Mouse (Mus musculus): ENCODE measurements around the gene Zfp467. TPM values are rescaled to one million over a fixed set of nuclear protein-coding genes. Genes with fewer than 3 reads are reported as not detected.

Zfp467 gene
- polyA plus RNA-seq, 1 experiment: 25.4 TPM

DNA sequence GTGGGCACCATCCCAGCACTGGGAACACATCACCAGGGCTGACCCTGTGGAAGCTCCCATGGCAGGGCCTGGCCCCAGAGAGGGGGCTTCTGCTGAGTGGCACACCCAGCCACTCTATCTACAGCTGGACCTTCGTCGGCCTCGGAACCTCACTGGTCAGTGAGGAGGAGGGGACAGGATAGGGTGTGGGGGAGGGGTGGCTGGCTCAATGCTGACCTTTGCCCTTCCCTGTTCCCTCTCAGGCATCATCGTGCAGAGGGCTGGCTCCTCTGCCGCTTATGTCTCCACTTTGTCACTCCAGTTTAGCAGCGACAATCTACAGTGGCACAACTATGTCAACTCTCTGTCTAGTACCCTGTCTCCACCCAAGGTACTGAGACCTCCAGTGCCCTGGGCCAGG, 21.1 kb upstream of the Zfp467 start:
- H3K4me3 ChIP-seq (ENCODE audit: insufficient read depth, low read length): no peak overlapping the region
- TF ChIP-seq POLR2A (IDR thresholded peaks at IDR 0.05; ENCODE audit: extremely low read depth, insufficient read depth, low read length): no peak
- no peak for TF ChIP-seq CTCF (IDR thresholded peaks at IDR 0.05; ENCODE audit: extremely low read depth, insufficient read depth, low read length)
- no peak overlapping the region for H3K27ac ChIP-seq (ENCODE audit: insufficient read depth, low read length)
- peaks cover 3% of the 10 kb centered on the region; the same call in 1 of the 2 replicates for H3K4me1 ChIP-seq (ENCODE audit: control insufficient read depth, insufficient read depth, low read length)

DNA sequence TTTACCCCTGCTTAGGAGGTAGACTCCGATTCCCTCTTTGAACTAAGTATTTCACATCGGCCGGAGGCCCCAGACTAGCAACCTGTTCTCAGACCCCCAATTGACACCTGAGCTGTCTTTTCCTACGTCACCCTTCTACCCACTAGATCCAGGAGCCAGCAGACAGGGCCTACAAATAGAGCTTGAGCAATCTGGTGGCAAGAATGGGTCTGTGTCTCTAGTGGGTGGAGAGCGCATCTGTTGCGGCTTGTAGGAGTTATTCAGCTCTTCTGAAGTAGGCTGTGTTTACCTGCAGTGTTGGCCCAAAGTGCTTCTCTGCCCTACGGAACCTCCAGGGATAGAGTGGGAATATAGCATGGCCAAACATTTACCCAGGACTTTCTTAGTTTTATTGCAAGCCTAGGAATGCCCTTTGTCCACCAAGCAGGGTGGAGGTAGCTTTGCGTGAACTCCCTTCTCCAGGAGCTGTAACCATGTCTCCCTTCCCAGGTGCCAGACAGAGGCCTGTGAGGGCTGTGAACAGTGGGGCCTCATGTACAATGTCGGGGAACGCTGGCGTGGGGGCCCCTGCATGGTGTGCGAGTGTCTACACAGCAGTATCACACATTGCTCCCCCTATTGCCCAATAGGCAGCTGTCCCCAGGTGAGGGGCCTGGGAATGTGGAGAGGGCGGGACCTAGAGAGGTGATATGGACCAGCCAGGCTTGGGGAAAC, 19.5 kb upstream of the Zfp467 start:
- no peak overlapping the region for H3K27ac ChIP-seq (ENCODE audit: insufficient read depth, low read length)
- no peak overlapping the region for H3K4me3 ChIP-seq (ENCODE audit: insufficient read depth, low read length)
- TF ChIP-seq POLR2A (IDR thresholded peaks at IDR 0.05; ENCODE audit: extremely low read depth, insufficient read depth, low read length): no peak
- TF ChIP-seq CTCF (IDR thresholded peaks at IDR 0.05; ENCODE audit: extremely low read depth, insufficient read depth, low read length): no peak
- H3K4me1 ChIP-seq (ENCODE audit: control insufficient read depth, insufficient read depth, low read length): peaks cover 2% of the 10 kb centered on the region; the same call in 1 of the 2 replicates

DNA sequence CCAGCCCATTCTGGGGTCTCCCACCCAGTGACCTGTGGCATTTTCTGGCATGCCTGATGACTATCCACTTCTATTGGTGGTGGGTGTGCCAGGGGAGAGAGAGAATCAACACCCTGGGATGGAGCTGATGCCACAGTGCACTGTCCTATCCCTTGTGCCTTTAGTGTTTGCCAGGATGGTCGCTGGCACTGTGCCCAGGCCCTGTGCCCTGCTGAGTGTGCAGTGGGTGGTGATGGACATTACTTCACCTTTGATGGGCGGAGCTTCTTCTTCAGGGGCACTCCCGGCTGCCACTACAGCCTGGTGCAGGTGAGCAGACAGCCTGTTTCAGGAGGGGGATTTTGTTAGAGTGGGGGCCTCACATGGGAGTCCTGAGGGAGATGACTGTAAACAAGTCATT, 7.1 kb upstream of the Zfp467 start:
- H3K4me1 ChIP-seq (ENCODE audit: control insufficient read depth, insufficient read depth, low read length): no peaks in the 10 kb centered on the region
- no peak overlapping the region for H3K4me3 ChIP-seq (ENCODE audit: insufficient read depth, low read length)
- TF ChIP-seq CTCF (IDR thresholded peaks at IDR 0.05; ENCODE audit: extremely low read depth, insufficient read depth, low read length) (no peak), POLR2A (IDR thresholded peaks at IDR 0.05; ENCODE audit: extremely low read depth, insufficient read depth, low read length) (no peak)
- no peak overlapping the region for H3K27ac ChIP-seq (ENCODE audit: insufficient read depth, low read length)

DNA sequence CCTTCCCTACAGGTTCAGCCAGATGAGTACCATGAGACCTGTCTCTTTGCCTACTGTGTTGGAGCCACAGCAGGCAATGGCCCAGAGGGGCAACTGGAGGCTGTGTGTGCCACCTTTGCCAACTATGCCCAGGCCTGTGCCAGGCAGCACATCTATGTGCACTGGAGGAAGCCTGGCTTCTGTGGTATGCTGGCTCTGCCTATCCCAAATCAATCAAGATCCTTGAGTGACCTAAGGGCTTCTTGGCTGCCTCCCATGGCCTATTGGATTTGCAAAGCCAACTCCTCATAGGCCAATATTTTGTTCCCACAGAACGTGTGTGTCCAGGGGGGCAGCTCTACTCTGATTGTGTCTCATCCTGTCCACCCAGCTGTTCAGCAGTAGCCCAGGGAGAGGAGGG, 6.5 kb upstream of the Zfp467 start:
- H3K4me3 ChIP-seq (ENCODE audit: insufficient read depth, low read length): no peak overlapping the region
- H3K27ac ChIP-seq (ENCODE audit: insufficient read depth, low read length): no peak overlapping the region
- H3K4me1 ChIP-seq (ENCODE audit: control insufficient read depth, insufficient read depth, low read length): no peaks in the 10 kb centered on the region
- TF ChIP-seq POLR2A (IDR thresholded peaks at IDR 0.05; ENCODE audit: extremely low read depth, insufficient read depth, low read length): no peak
- no peak for TF ChIP-seq CTCF (IDR thresholded peaks at IDR 0.05; ENCODE audit: extremely low read depth, insufficient read depth, low read length)

DNA sequence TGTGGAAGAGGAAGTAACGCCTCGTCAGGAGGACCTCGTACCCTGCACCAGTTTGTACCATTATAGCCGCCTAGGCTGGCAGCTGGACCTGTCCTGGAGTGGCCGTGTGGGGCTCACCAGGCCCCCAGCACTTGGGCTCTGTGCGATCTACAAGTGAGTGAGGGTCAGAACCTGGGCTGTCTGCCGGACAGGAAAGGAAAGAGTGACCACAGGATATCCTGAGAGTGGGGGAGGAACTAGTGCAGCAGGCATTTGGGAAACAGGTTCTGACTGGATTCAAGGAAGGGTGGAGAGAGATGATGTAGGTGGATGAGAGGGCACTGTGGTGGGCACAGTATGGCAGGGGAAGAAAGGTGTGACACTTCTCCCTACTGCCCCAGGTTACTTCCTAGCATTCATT, 2.9 kb upstream of the Zfp467 start:
- H3K4me1 ChIP-seq (ENCODE audit: control insufficient read depth, insufficient read depth, low read length): no peaks in the 10 kb centered on the region
- H3K4me3 ChIP-seq (ENCODE audit: insufficient read depth, low read length): no peak overlapping the region
- H3K27ac ChIP-seq (ENCODE audit: insufficient read depth, low read length): no peak overlapping the region
- TF ChIP-seq CTCF (IDR thresholded peaks at IDR 0.05; ENCODE audit: extremely low read depth, insufficient read depth, low read length) (no peak), POLR2A (IDR thresholded peaks at IDR 0.05; ENCODE audit: extremely low read depth, insufficient read depth, low read length) (no peak)

DNA sequence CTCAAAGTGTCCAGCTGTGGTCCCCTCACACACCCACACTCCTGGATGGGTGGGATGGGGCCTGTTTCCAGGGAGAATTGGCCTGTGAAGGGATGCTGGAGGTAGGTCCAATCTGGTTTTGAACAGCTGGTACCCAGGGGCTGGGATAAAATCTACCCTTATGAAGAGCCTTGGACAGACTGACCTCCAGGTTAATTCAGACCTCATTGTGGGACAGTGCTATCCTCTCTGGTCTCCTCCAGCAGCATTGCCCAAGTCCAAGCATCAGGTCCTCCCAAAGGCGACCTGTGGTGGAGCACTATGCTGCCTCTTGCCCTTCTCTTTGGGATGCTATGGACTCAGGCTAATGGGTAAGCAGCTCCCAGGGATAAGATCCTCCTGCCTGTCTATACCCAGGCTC, 2.3 kb upstream of the Zfp467 start, which contains the start of gene Sspo:
TSS of gene Sspo (plus strand) at position 301 of the 400 bp plus-strand sequence.
- H3K4me3 ChIP-seq (ENCODE audit: insufficient read depth, low read length): no peak within 1 kb of the TSS
- no peak for TF ChIP-seq CTCF (IDR thresholded peaks at IDR 0.05; ENCODE audit: extremely low read depth, insufficient read depth, low read length)
- no peak for TF ChIP-seq POLR2A (IDR thresholded peaks at IDR 0.05; ENCODE audit: extremely low read depth, insufficient read depth, low read length)
- H3K27ac ChIP-seq (ENCODE audit: insufficient read depth, low read length): no peak within 1 kb of the TSS
- no peaks in the 10 kb centered on the region for H3K4me1 ChIP-seq (ENCODE audit: control insufficient read depth, insufficient read depth, low read length)

DNA sequence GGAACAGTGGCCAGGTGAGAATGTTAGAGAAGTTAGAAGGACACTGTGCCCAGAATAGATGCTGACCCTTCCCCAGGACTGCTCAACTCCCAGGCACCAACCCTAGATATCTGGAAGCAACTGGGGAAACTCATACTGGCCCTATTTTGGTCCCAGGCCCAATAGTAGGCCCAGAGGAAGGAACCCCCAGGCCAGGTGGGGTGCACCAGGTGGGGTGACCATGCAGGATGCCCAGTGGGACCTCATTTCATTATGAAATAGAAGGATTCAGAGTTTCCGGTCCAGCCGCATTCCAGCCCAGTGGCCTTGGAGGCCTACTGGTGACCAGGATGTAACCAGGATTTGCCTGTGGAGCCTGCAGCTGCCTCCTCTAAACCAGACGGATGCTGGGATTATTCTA, 1.3 kb upstream of the Zfp467 start:
- Histone ChIP-seq H3K4me1 (ENCODE audit: control insufficient read depth, insufficient read depth, low read length) (no peaks in the 10 kb centered on the region), H3K27ac (ENCODE audit: insufficient read depth, low read length) (no peak overlapping the region), H3K4me3 (ENCODE audit: insufficient read depth, low read length) (no peak overlapping the region)
- TF ChIP-seq POLR2A (IDR thresholded peaks at IDR 0.05; ENCODE audit: extremely low read depth, insufficient read depth, low read length) (no peak), CTCF (IDR thresholded peaks at IDR 0.05; ENCODE audit: extremely low read depth, insufficient read depth, low read length) (no peak)

DNA sequence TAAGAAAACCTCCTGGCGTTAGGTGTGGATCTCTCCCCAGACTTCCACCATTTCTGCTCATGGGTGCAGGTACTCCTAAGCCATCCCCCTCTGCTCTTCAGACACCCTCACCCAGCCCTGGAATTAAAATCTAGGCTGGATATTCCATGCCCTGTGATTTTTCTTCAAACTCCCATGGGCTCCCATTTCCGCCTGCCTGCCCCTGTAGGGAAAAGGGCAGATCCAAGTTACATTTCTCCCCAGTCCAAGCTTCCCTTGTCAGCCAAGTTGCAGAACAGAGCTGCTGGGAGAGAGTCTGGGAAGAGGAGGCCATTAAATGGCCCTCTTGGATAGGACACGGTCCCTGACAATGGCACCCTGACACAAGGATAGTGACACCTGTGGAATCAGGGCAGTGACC, 631 bp upstream of the Zfp467 start:
- TF ChIP-seq CTCF (IDR thresholded peaks at IDR 0.05; ENCODE audit: extremely low read depth, insufficient read depth, low read length): no peak
- no peak for TF ChIP-seq POLR2A (IDR thresholded peaks at IDR 0.05; ENCODE audit: extremely low read depth, insufficient read depth, low read length)
- peak overlapping the region; percentile 70; the same call in 1 of the 2 replicates for H3K4me3 ChIP-seq (ENCODE audit: insufficient read depth, low read length)
- H3K4me1 ChIP-seq (ENCODE audit: control insufficient read depth, insufficient read depth, low read length): no peaks in the 10 kb centered on the region
- no peak overlapping the region for H3K27ac ChIP-seq (ENCODE audit: insufficient read depth, low read length)

DNA sequence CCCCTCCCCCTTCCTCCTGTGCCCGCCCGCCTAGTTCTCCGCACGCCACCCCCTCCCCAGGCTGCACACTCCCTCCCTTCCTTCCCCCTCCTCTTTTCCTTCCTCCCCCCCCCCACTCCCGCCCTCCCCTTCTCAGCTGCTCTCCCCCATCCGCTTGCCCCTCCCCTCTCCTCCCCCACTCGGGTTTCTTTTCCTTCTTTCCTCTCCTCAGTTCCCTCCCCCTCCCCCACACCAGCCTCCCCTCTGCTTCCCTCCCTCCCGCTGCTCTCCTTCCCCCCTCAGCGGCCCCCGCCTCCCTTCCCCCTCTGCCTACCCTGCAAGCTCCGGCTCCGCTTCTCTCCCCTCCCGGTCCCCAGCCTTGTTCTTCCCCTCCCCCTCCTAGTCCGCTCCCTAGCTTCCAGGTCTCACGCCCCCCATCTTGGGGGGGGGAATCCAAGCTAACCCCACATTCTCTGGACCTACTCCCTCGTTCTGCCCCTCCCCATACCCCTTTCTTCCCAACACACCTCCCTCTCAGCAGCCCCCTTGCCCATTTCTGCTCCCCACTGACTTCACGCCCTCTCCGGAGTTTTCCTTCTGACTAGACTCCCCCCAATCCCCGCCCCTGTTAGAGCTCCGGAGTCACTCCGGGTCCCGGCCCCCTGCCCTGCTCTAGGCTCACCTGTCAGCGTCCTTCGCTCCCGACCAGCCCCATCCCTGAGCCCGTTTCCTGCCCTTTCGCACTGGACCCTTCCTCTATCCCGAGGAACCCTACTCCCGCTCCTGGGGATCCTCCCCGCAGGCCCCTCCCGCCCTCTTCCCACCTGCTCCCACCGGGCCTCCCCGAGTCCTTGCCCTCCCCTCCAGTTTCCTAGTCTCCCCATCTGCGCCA, 1.1 kb downstream of the Zfp467 start:
- TF ChIP-seq CTCF (IDR thresholded peaks at IDR 0.05; ENCODE audit: extremely low read depth, insufficient read depth, low read length): no peak
- no peak for TF ChIP-seq POLR2A (IDR thresholded peaks at IDR 0.05; ENCODE audit: extremely low read depth, insufficient read depth, low read length)
- Histone ChIP-seq H3K27ac (ENCODE audit: insufficient read depth, low read length) (peak overlapping the region; percentile 4; the same call in 1 of the 2 replicates), H3K4me1 (ENCODE audit: control insufficient read depth, insufficient read depth, low read length) (no peaks in the 10 kb centered on the region), H3K4me3 (ENCODE audit: insufficient read depth, low read length) (peak overlapping the region; percentile 70)

Measured in cortical plate, adult 2 months (tissue).